Mouse (Mus musculus) left cerebral cortex, postnatal 10 days (tissue): ENCODE results near the gene Slc46a2. TPM values are rescaled to one million over a fixed set of nuclear protein-coding genes. Genes with fewer than 3 reads are reported as not detected.
A peak's percentile ranks its signal among the peaks of the same experiment; 100 is the strongest.

ENCODE experiments used
- DNase-seq, 2 experiments: peaks; one replicate each; pipeline ENCODE4 v3.0.0; 2021 to 2022; ENCODE audit warnings: low spot score in 2 of 2, mixed read lengths in 1 of 2; ENCODE audit errors: extremely low spot score in 1 of 2
- intact Hi-C: fragments of 180-260 bp; cut with DNase I; formaldehyde crosslinking; loops from one replicate; pipeline ENCODE4 v1.15.1; 2025
- total RNA-seq, 2 experiments: library from RNA; stranded (reverse); gene quantifications; 2 replicates each; pipeline ENCODE4 v1.2.3; 2021

Gene Slc46a2
- not detected for total RNA-seq

- no peak for DNase-seq
- intact Hi-C loops: no loop called here
Observed at GRCm38 (mm10) chr4:59914608-59915403, at the start of gene Slc46a2. Gene Slc46a2, minus strand, starts transcription at chr4:59915056.

- intact Hi-C loops: no loop called here
- DNase-seq: no peak
Observed at GRCm38 (mm10) chr4:59963405-59964344, 48.8 kb upstream of the Slc46a2 start, which contains the start of gene Mup6. Gene Mup6, plus strand, starts transcription at chr4:59964294.

GRCm38 (mm10) chr4:59960610-59961009, 45.8 kb upstream of the Slc46a2 start, which contains the start of gene Mup4:
Gene Mup4, minus strand, starts transcription at chr4:59960710.
- DNase-seq: no peak
- intact Hi-C loops: no loop called here

- intact Hi-C loops: no loop called here
- DNase-seq: no peak
Observed at GRCm38 (mm10) chr4:59937543-59937942, 22.7 kb upstream of the Slc46a2 start.

- intact Hi-C loops: loop anchor here (5.0 kb wide), 1 partner anchor 1975 kb away; no protein-coding TSS in a partner anchor
- peak in 1 of 2 experiments; percentile 20 for DNase-seq
Observed at GRCm38 (mm10) chr4:59932505-59933281, 17.8 kb upstream of the Slc46a2 start.

GRCm38 (mm10) chr4:59928347-59928746, 13.5 kb upstream of the Slc46a2 start:
- DNase-seq: peak; percentile 52 to 79
- intact Hi-C loops: loop anchor here (2.0 kb wide), 1 partner anchor 144 kb away; no protein-coding TSS in a partner anchor

GRCm38 (mm10) chr4:59927666-59928065, 12.8 kb upstream of the Slc46a2 start:
- no peak for DNase-seq
- intact Hi-C loops: loop anchor here (2.0 kb wide), 1 partner anchor 143 kb away; no protein-coding TSS in a partner anchor

GRCm38 (mm10) chr4:59925082-59925481, 10.2 kb upstream of the Slc46a2 start:
- intact Hi-C loops: no loop called here

GRCm38 (mm10) chr4:59917966-59918365, 3.1 kb upstream of the Slc46a2 start:
- intact Hi-C loops: no loop called here
- DNase-seq: no peak

More at GRCm38 (mm10) chr4:59925082-59925481, 10.2 kb upstream of the Slc46a2 start:
- no peak for DNase-seq

GRCm38 (mm10) chr4:59908785-59909184, 6.1 kb downstream of the Slc46a2 start:
- intact Hi-C loops: no loop called here
- no peak for DNase-seq

- no peak for DNase-seq
- intact Hi-C loops: no loop called here
Observed at GRCm38 (mm10) chr4:59907657-59908230, 7.1 kb downstream of the Slc46a2 start.

- DNase-seq: no peak
- intact Hi-C loops: no loop called here
Observed at GRCm38 (mm10) chr4:59907092-59907491, 7.8 kb downstream of the Slc46a2 start.

GRCm38 (mm10) chr4:59902547-59902946, 12.3 kb downstream of the Slc46a2 start:
- intact Hi-C loops: no loop called here
- peak in 1 of 2 experiments; percentile 46 for DNase-seq

- no peak for DNase-seq
- intact Hi-C loops: no loop called here
Observed at GRCm38 (mm10) chr4:59901810-59902209, 13.0 kb downstream of the Slc46a2 start.

- intact Hi-C loops: no loop called here
- no peak for DNase-seq
Observed at GRCm38 (mm10) chr4:59898521-59898919, 16.3 kb downstream of the Slc46a2 start.

- DNase-seq: no peak
- intact Hi-C loops: no loop called here
Observed at GRCm38 (mm10) chr4:59897814-59898520, 16.9 kb downstream of the Slc46a2 start.

GRCm38 (mm10) chr4:59896000-59896399, 18.9 kb downstream of the Slc46a2 start:
- DNase-seq: no peak
- intact Hi-C loops: no loop called here
